Mouse (Mus musculus) embryonic facial prominence, embryonic 15.5 days (tissue): Measurements from ENCODE around the gene Sfxn4. TPM values are rescaled to one million over a fixed set of nuclear protein-coding genes. Genes with fewer than 3 reads are reported as not detected.
"Not testable (repeated sequence)": the region's sequence is repeated elsewhere in the genome, so short reads cannot be mapped to it uniquely, and the experiment has no call there.

Experiments used
- ATAC-seq: fragments of 200-750 bp; cut with Nextera tagmentation; 2 replicates; pipeline ENCODE4 v1.8.0; 2017; ENCODE audit warnings: low read depth, moderate TSS enrichment; ENCODE audit not compliant: insufficient number of reproducible peaks, low FRiP score, low TSS enrichment
- H3K27ac ChIP-seq: fragments of 300-500 bp; sonication (generic); replicated peaks from 2 replicates; pipeline ENCODE4 v1.5.1; 2015; ENCODE audit warnings: mild to moderate bottlenecking, inconsistent platforms
- H3K27me3 ChIP-seq: fragments of 300-500 bp; sonication (generic); 2 replicates; pipeline ENCODE4 v1.6.1; 2015; ENCODE audit warnings: inconsistent platforms
- H3K36me3 ChIP-seq: fragments of 300-500 bp; sonication (generic); 2 replicates; pipeline ENCODE4 v1.6.1; 2015; ENCODE audit warnings: mild to moderate bottlenecking, inconsistent platforms
- H3K4me1 ChIP-seq: fragments of 300-500 bp; sonication (generic); 2 replicates; pipeline ENCODE4 v1.6.1; 2015; ENCODE audit warnings: inconsistent platforms
- H3K4me2 ChIP-seq: fragments of 300-500 bp; sonication (generic); replicated peaks from 2 replicates; pipeline ENCODE4 v1.6.1; 2015; ENCODE audit warnings: mild to moderate bottlenecking, inconsistent platforms
- H3K4me3 ChIP-seq: fragments of 300-500 bp; sonication (generic); replicated peaks from 2 replicates; pipeline ENCODE4 v1.5.1; 2015; ENCODE audit warnings: mild to moderate bottlenecking, inconsistent platforms
- H3K9ac ChIP-seq: fragments of 300-500 bp; sonication (generic); 2 replicates; pipeline ENCODE4 v1.6.1; 2015; ENCODE audit warnings: inconsistent platforms
- H3K9me3 ChIP-seq: fragments of 300-500 bp; sonication (generic); replicated peaks from 2 replicates; pipeline ENCODE4 v1.6.1; 2016; ENCODE audit warnings: inconsistent platforms
- WGBS: fragments of 180-500 bp; shearing (Covaris S2); methylation state at CpG from one replicate; pipeline ENCODE4 v1.1.7; 2015; 5-methylcytosine and 5-hydroxymethylcytosine counted together
- polyA plus RNA-seq: library from polyadenylated mRNA; unstranded; fragments of >200 nt; fragmentation: Nextera tagmentation; extraction: Ambion mirVana; gene quantifications from 2 replicates; pipeline ENCODE4 v1.2.1, GENCODE M21; 2015

Gene Sfxn4
- polyA plus RNA-seq, 1 experiment from 2014 or later = 9.2 TPM

GRCm38 (mm10) chr19:60889101-60889713 lies 27.9 kb upstream of the Sfxn4 start:
- H3K36me3 ChIP-seq = no peaks in the 10 kb centered on the region
- ATAC-seq = no peak
- H3K4me2 ChIP-seq = peak overlapping the region; percentile 81
- H3K27ac ChIP-seq = peak overlapping the region; percentile 95
- 8% methylated on average over 17 of the region's 17 CpGs for WGBS
- peaks cover 11% of the 10 kb centered on the region for H3K4me1 ChIP-seq
- H3K4me3 ChIP-seq = peak overlapping the region; percentile 92
- no peaks in the 10 kb centered on the region for H3K27me3 ChIP-seq
- H3K9me3 ChIP-seq = no peaks in the 10 kb centered on the region
- 0 out of 2 replicates have a peak overlapping the region, but pooled peaks have one; percentile 61 for H3K9ac ChIP-seq

GRCm38 (mm10) chr19:60887637-60888036 lies 26.4 kb upstream of the Sfxn4 start:
- no peak overlapping the region for H3K9ac ChIP-seq
- H3K27ac ChIP-seq = no peak overlapping the region
- H3K4me2 ChIP-seq = no peak overlapping the region
- peaks cover 11% of the 10 kb centered on the region for H3K4me1 ChIP-seq
- no peaks in the 10 kb centered on the region for H3K36me3 ChIP-seq
- H3K9me3 ChIP-seq = no peaks in the 10 kb centered on the region
- H3K4me3 ChIP-seq = no peak overlapping the region
- 80% methylated on average over 2 of the region's 2 CpGs for WGBS
- H3K27me3 ChIP-seq = no peaks in the 10 kb centered on the region
- no peak for ATAC-seq

GRCm38 (mm10) chr19:60883129-60883528 lies 21.9 kb upstream of the Sfxn4 start:
- Histone ChIP-seq H3K4me3 (no peak overlapping the region), H3K4me2 (no peak overlapping the region), H3K9ac (no peak overlapping the region), H3K27me3 (no peaks in the 10 kb centered on the region), H3K4me1 (no peaks in the 10 kb centered on the region), H3K9me3 (no peaks in the 10 kb centered on the region), H3K36me3 (no peaks in the 10 kb centered on the region), H3K27ac (no peak overlapping the region)
- ATAC-seq = no peak
- WGBS = 7% methylated on average over 3 of the region's 3 CpGs

GRCm38 (mm10) chr19:60874064-60874694 lies 12.9 kb upstream of the Sfxn4 start, which contains the start of gene Prdx3:
Prdx3 (minus strand) TSS chr19:60874556.
- Histone ChIP-seq H3K4me3 (peak within 1 kb of the TSS; percentile 74), H3K9ac (peak within 1 kb of the TSS; percentile 64), H3K27me3 (no peaks in the 10 kb centered on the region), H3K27ac (peak within 1 kb of the TSS; percentile 79), H3K36me3 (peaks cover 4% of the 10 kb centered on the region), H3K4me1 (peaks cover 16% of the 10 kb centered on the region), H3K9me3 (no peaks in the 10 kb centered on the region), H3K4me2 (peak within 1 kb of the TSS; percentile 59)
- WGBS = under 1% methylated on average over 28 of the region's 28 CpGs
- peak; percentile 98 for ATAC-seq

GRCm38 (mm10) chr19:60873501-60873900 lies 12.2 kb upstream of the Sfxn4 start:
- 23% methylated on average over 4 of the region's 4 CpGs for WGBS
- H3K9ac ChIP-seq = no peak overlapping the region; the same call in 1 of the 2 replicates

GRCm38 (mm10) chr19:60872272-60872671 lies 11.0 kb upstream of the Sfxn4 start:
- peaks cover 16% of the 10 kb centered on the region for H3K4me1 ChIP-seq
- peaks cover 20% of the 10 kb centered on the region for H3K36me3 ChIP-seq
- 57% methylated on average over 1 of the region's 1 CpGs for WGBS
- H3K9me3 ChIP-seq = no peaks in the 10 kb centered on the region
- no peak overlapping the region for H3K9ac ChIP-seq
- no peak for ATAC-seq
- no peaks in the 10 kb centered on the region for H3K27me3 ChIP-seq
- H3K4me2 ChIP-seq = no peak overlapping the region
- H3K27ac ChIP-seq = no peak overlapping the region
- H3K4me3 ChIP-seq = no peak overlapping the region

More at GRCm38 (mm10) chr19:60873501-60873900, 12.2 kb upstream of the Sfxn4 start:
- Histone ChIP-seq H3K36me3 (peaks cover 11% of the 10 kb centered on the region), H3K27me3 (no peaks in the 10 kb centered on the region), H3K4me3 (peak overlapping the region; percentile 74), H3K4me1 (peaks cover 16% of the 10 kb centered on the region), H3K27ac (peak overlapping the region; percentile 65), H3K9me3 (no peaks in the 10 kb centered on the region), H3K4me2 (peak overlapping the region; percentile 59)
- ATAC-seq = no peak

- Histone ChIP-seq H3K4me3 (no peak overlapping the region), H3K4me2 (no peak overlapping the region), H3K9me3 (no peaks in the 10 kb centered on the region), H3K36me3 (peaks cover 25% of the 10 kb centered on the region), H3K27ac (no peak overlapping the region), H3K4me1 (peaks cover 16% of the 10 kb centered on the region), H3K9ac (no peak overlapping the region), H3K27me3 (no peaks in the 10 kb centered on the region)
- WGBS = 84% methylated on average over 5 of the region's 5 CpGs
- no peak for ATAC-seq
Measured at GRCm38 (mm10) chr19:60871366-60871765, 10.1 kb upstream of the Sfxn4 start.

GRCm38 (mm10) chr19:60870489-60870888 lies 9.2 kb upstream of the Sfxn4 start:
- 86% methylated on average over 1 of the region's 1 CpGs for whole genome bisulfite sequencing
- ATAC-seq = no peak
- Histone ChIP-seq H3K27me3 (no peaks in the 10 kb centered on the region), H3K4me1 (peaks cover 16% of the 10 kb centered on the region), H3K9me3 (no peaks in the 10 kb centered on the region), H3K9ac (no peak overlapping the region), H3K36me3 (peaks cover 25% of the 10 kb centered on the region), H3K27ac (no peak overlapping the region), H3K4me3 (no peak overlapping the region), H3K4me2 (no peak overlapping the region)

GRCm38 (mm10) chr19:60866169-60866568 lies 4.9 kb upstream of the Sfxn4 start:
- H3K4me1 ChIP-seq, H3K4me2 ChIP-seq, H3K27me3 ChIP-seq, H3K4me3 ChIP-seq, ATAC-seq, H3K27ac ChIP-seq, H3K9ac ChIP-seq, H3K9me3 ChIP-seq: not testable (repeated sequence)
- WGBS = 95% methylated on average over 4 of the region's 4 CpGs
- peaks cover 41% of the 10 kb centered on the region for H3K36me3 ChIP-seq

GRCm38 (mm10) chr19:60845731-60846130 lies 15.5 kb downstream of the Sfxn4 start:
- ATAC-seq = no peak
- Histone ChIP-seq H3K27me3 (no peaks in the 10 kb centered on the region), H3K4me1 (no peaks in the 10 kb centered on the region), H3K27ac (no peak overlapping the region), H3K36me3 (peaks cover 19% of the 10 kb centered on the region; the same call in 1 of the 2 replicates), H3K4me3 (no peak overlapping the region), H3K9me3 (no peaks in the 10 kb centered on the region), H3K9ac (no peak overlapping the region), H3K4me2 (no peak overlapping the region)

- H3K9me3 ChIP-seq = no peaks in the 10 kb centered on the region
- H3K4me2 ChIP-seq = no peak overlapping the region
- no peaks in the 10 kb centered on the region for H3K27me3 ChIP-seq
- H3K36me3 ChIP-seq = peaks cover 38% of the 10 kb centered on the region
- H3K4me1 ChIP-seq = no peaks in the 10 kb centered on the region
- H3K9ac ChIP-seq = no peak overlapping the region
- ATAC-seq = no peak
- no peak overlapping the region for H3K27ac ChIP-seq
- H3K4me3 ChIP-seq = no peak overlapping the region
Measured at GRCm38 (mm10) chr19:60843324-60843723, 18.0 kb downstream of the Sfxn4 start.

- 65% methylated on average over 1 of the region's 1 CpGs for WGBS
- ATAC-seq = no peak
- Histone ChIP-seq H3K4me3 (no peak overlapping the region), H3K36me3 (peaks cover 62% of the 10 kb centered on the region), H3K4me1 (no peaks in the 10 kb centered on the region), H3K4me2 (no peak overlapping the region), H3K9me3 (no peaks in the 10 kb centered on the region), H3K27me3 (no peaks in the 10 kb centered on the region), H3K27ac (no peak overlapping the region), H3K9ac (no peak overlapping the region)
Measured at GRCm38 (mm10) chr19:60837747-60838146, 23.5 kb downstream of the Sfxn4 start.
